Mouse (Mus musculus): Measurements from ENCODE around the gene Socs4. TPM values are rescaled to one million over a fixed set of nuclear protein-coding genes. Genes with fewer than 3 reads are reported as not detected.

The Socs4 gene
- polyA plus RNA-seq, 1 experiment from 2014 or later, result 1.8 TPM

DNA sequence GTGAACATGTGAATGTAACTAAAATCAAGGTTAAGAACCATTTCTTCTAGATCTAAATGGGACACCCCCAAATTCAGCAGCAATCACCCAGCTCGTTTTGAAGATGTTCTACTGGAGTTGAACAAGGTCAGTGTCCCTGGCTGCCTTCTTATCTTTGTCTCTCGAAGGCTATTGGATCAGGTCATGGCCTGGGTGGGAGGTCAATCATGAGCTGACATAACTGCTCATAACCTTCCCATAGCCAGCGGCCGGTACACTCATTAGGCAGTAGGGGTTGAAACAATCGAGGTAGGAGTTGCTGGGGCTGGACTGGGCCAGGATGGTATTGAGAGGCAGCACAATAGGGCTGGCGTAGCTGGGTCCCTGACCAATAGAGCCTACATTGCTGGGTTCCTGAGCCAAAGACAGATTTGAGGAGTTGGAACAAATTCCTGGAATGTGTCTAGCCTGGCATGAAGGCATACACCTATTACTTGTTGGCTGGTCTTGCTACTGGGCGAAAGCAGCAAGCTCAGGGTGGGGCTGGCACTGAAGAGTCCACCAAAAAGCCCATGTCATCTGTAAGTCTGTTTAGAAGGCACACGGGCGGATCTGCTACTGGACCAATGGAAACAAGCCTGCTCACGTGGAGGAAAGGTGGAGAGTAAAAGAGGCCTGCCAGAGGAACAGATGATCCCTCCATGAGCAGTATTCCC, 63.6 kb downstream of the Socs4 start:
- Histone ChIP-seq H3K27ac (ENCODE audit: low read length) (no peak overlapping the region), H3K36me3 (ENCODE audit: control insufficient read depth, insufficient read depth) (no peaks in the 10 kb centered on the region), H3K9me3 (replicated peaks; ENCODE audit: control insufficient read depth, low read length) (no peaks in the 10 kb centered on the region), H3K9ac (ENCODE audit: low read depth, low read length) (no peak overlapping the region), H3K27me3 (ENCODE audit: control insufficient read depth, insufficient read depth, low read depth, low read length) (no peaks in the 10 kb centered on the region), H3K4me1 (ENCODE audit: control insufficient read depth, low read depth, low read length) (no peaks in the 10 kb centered on the region), H3K4me3 (ENCODE audit: low read depth, low read length) (no peak overlapping the region), H3K4me2 (ENCODE audit: low read depth, low read length) (no peak overlapping the region)
- 70% methylated on average over 10 of the region's 10 CpGs for WGBS (ENCODE audit: insufficient replicate concordance)
- ATAC-seq (ENCODE audit: low read depth), result no peak

DNA sequence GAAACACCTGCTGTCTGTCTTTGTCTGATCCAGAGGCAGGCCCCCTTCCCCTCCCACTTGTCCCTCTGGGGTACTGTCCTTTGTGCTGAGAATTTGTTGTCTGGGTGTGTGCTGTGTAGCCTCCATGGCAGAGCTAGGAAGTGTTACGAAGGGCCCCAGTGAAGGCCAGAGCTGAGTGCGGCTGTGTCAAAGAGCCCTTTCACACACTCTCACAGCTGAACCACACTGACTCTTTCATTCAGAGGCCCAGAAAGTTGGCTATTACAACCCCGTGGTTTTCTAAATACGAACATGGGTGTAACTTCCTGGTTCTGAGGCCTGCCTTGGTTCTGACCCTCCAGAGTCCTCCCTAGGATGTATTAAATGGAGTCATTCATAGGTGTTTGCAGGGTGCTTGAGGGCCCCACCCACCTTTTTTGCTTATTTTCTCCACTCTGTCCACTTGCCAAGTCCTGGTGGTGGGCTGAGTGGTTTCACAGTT, 65.1 kb downstream of the Socs4 start:
- ATAC-seq (ENCODE audit: low read depth), result no peak
- WGBS (ENCODE audit: insufficient replicate concordance), result 57% methylated on average over 4 of the region's 4 CpGs
- Histone ChIP-seq H3K9ac (ENCODE audit: low read depth, low read length) (no peak overlapping the region), H3K9me3 (replicated peaks; ENCODE audit: control insufficient read depth, low read length) (no peaks in the 10 kb centered on the region), H3K36me3 (ENCODE audit: control insufficient read depth, insufficient read depth) (no peaks in the 10 kb centered on the region), H3K27ac (ENCODE audit: low read length) (no peak overlapping the region), H3K4me2 (ENCODE audit: low read depth, low read length) (no peak overlapping the region), H3K27me3 (ENCODE audit: control insufficient read depth, insufficient read depth, low read depth, low read length) (no peaks in the 10 kb centered on the region), H3K4me3 (ENCODE audit: low read depth, low read length) (no peak overlapping the region), H3K4me1 (ENCODE audit: control insufficient read depth, low read depth, low read length) (peaks cover 3% of the 10 kb centered on the region)

Other genes starting within 250 kb of the Socs4 start
- gene Gch1, start 87.5 kb upstream of the Socs4 start, polyA plus RNA-seq (2015; fragmentation: Nextera tagmentation; extraction: Ambion mirVana), result 3.8 and 4.6 TPM in 2 replicates
- gene Wdhd1, start 74 bp upstream of the Socs4 start, polyA plus RNA-seq (2015; fragmentation: Nextera tagmentation; extraction: Ambion mirVana), result 29.5 and 33.8 TPM in 2 replicates
- gene Mapk1ip1l, start 21.3 kb downstream of the Socs4 start, polyA plus RNA-seq (2015; fragmentation: Nextera tagmentation; extraction: Ambion mirVana), result 27.0 and 30.9 TPM in 2 replicates
- gene Lgals3, start 90.8 kb downstream of the Socs4 start, polyA plus RNA-seq (2015; fragmentation: Nextera tagmentation; extraction: Ambion mirVana), result 41.4 and 45.8 TPM in 2 replicates
- gene Dlgap5, start 141.5 kb downstream of the Socs4 start, polyA plus RNA-seq (2015; fragmentation: Nextera tagmentation; extraction: Ambion mirVana), result 43.3 and 49.9 TPM in 2 replicates
- 38.3 and 41.6 TPM in 2 replicates for gene Fbxo34, start 173.5 kb downstream of the Socs4 start, polyA plus RNA-seq (2015; fragmentation: Nextera tagmentation; extraction: Ambion mirVana)

Measured in liver, embryonic 16.5 days (tissue).